Mouse (Mus musculus) kidney, adult 2 months (tissue): Measurements from ENCODE around the gene Elavl2.

ENCODE experiments used
- CTCF ChIP-seq: fragments of 200-500 bp; conservative IDR thresholded peaks from 2 replicates; pipeline ENCODE4 v1.5.1; 2011; ENCODE audit warnings: low read depth, mild to moderate bottlenecking, control low read depth, low read length, moderate library complexity, mixed read lengths; ENCODE audit not compliant: insufficient read depth, insufficient read length
- POLR2A ChIP-seq: fragments of 200-500 bp; IDR thresholded peaks from one replicate; pipeline ENCODE4 v1.6.1; 2011; ENCODE audit warnings: low read depth, low read length, control low read depth

- TF ChIP-seq POLR2A (no peak), CTCF (no peak)
These were observed 170.1 kb downstream of the Elavl2 start for GRCm38 (mm10) chr4:91230439-91230863.
